Mouse (Mus musculus) megakaryocyte, embryonic 14.5 days (primary cell): ENCODE measurements around the gene Psmb10.

Experiments
- FLI1 ChIP-seq: IDR thresholded peaks from 2 replicates; pipeline ENCODE4 v1.6.1; 2012; ENCODE audit warnings: low read length, inconsistent platforms, mixed read lengths
- GATA1 ChIP-seq: IDR thresholded peaks from 3 replicates; pipeline ENCODE4 v1.6.1; 2012; ENCODE audit warnings: mixed read lengths, low read length, inconsistent platforms, borderline replicate concordance

GRCm38 (mm10) chr8:105957813-105958212, 19.6 kb upstream of the Psmb10 start:
- no peak for TF ChIP-seq GATA1
- no peak for TF ChIP-seq FLI1
